Mouse (Mus musculus) ES-CJ7 (cell line): ENCODE measurements around the gene Tmem151b.

Source experiments
- DNase-seq: peaks from one replicate; pipeline ENCODE4 v3.0.0; 2011; ENCODE audit warnings: low read depth, low spot score

Tmem151b gene

DNA sequence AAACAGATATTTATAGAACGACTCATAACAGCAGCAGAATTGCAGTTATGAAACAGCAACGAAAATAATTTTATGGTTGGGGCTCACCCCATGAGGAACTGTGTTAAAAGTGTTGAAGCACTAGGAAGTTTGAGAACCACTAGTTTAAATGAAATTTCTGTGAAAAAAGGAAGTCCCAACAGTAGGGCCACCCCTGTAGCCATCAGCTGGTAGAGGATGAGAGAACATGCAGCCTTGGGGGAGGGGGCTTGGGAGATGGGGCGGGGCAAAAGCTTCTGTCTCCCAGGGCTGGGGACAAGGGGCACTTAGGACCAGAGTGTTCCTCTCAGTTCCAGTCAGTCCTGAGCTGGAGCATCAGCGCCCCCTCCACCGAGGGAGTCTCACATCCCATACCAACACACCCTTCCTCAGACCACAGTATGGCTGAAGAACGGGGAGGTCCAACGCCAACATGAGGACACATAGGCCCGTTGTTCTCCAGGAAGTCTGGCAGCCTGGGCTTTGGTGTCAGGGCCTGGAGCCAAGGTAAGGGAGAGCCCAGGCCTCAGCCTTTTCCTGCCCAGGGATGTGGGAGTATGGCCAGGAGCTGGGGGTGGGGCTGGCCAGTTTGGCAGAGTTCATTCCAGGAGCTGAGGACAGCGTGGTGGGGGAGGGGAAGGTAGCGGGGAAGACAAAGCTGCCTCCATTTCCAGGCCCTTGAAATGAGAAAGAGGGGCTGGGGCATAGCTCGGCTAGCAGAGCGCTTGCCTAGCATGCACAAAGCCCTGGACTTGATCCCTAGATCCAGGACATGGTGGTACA lies 34.8 kb upstream of the Tmem151b start:
- DNase-seq: peak; percentile 81

GRCm38 (mm10) chr17:45582715-45583355 lies 33.4 kb upstream of the Tmem151b start:
- peak; percentile 76 for DNase-seq

GRCm38 (mm10) chr17:45582188-45582587 lies 32.7 kb upstream of the Tmem151b start:
- no peak for DNase-seq

DNA sequence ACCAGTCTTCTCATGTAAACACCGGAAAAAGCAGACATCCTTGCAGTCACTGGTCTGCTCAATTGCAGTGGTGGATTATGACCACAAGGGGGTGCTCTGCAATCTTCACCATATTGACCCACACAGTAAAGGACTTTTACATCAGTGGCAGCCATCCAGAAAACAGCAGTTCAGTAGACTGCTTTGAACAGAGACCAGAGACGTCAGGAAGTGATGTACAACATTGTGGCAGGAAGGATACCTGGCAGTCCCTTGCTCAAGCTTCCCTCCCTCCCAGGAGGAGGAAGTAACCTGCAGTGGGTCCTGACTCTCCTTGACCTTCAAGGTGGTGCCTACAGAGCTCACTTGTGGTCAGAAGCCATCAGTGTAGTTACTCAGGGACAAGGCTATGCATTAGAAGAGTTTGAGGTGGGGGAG lies 32.1 kb upstream of the Tmem151b start:
- DNase-seq: peak; percentile 87

- DNase-seq: no peak
These were observed 31.5 kb upstream of the Tmem151b start for GRCm38 (mm10) chr17:45580958-45581477.

DNA sequence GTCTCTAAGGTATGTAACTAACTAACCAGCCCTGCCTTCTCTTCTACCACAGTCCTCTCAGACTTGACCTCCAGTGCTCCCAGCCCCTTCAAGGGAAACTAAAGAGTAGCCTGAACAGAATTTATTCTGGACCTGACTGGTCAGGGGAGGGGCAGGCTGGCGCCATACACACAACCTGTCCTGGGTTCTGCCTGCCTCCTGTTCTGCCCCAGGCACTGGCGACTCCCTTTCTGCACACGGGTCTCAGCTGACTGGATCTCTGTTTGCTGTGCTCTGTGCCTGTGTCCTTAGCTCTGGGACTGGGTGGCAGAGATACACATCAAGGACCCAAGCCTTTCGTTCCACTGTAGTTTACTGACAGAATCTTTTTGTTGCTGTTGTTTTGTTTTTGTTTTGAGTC lies 30.1 kb upstream of the Tmem151b start:
- DNase-seq: no peak

GRCm38 (mm10) chr17:45578843-45579242 lies 29.4 kb upstream of the Tmem151b start:
- DNase-seq: peak; percentile 81

DNA sequence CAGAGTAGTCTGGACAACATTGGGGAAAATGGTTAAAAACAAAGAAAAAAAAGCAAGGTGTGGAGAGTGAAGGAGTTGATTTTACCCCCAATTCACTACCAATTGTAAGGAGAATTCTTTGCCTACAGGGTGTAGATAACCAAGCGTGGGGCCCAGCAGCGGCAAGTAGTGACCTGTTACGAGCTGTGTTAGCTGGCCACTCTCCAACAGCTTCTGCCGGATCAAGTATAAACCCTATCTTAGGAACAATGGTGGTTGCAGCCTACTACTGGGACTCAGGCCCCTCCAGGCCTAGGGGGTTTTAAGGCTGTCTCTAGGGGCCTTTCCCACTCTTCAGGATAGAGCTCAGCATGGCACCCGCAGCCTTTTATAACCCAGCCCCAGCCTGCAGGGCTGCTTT lies 28.8 kb upstream of the Tmem151b start:
- DNase-seq: no peak

GRCm38 (mm10) chr17:45575123-45575897 lies 25.8 kb upstream of the Tmem151b start:
- no peak for DNase-seq

GRCm38 (mm10) chr17:45574129-45574761 lies 24.8 kb upstream of the Tmem151b start:
- DNase-seq: peak; percentile 79

GRCm38 (mm10) chr17:45573780-45574123 lies 24.3 kb upstream of the Tmem151b start:
- DNase-seq: peak; percentile 97

DNA sequence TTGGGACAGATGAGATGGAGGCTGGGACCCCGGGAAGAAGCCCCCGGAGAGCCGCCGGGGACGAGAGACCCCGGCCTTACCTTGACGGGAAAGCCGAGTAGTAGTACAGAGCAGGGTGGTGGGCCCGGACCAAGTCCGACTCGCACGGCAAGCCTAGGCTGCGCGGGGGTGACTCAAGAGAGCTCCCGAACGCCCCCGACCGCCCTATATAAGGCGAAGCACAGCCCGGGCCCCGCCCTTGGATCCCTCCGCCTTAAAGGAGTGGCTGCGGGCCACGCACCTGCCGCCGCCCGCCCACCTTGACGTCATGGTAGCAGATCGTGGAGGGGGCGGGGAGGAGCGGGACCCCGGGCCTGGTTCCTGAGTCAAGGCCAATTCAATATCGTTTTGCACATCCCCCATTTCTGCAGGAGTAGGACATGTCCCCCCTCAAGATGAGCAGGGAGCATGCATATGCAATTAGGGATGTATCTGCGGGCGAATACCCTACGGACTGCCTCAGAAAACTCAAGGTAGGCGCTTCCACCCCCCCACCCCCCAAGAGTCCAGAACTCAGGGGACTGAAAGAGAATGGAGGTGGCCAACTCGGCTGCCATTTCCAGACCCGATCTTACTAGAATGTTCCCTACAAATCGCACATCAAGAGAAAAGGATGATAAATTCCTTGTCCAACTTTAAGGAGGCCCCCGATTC lies 23.8 kb upstream of the Tmem151b start, which contains the start of gene Hsp90ab1:
Gene Hsp90ab1 (minus strand): TSS at position 185 of the 693 bp plus-strand sequence.
- peak; percentile 99 for DNase-seq

- DNase-seq: peak; percentile 92
These were observed 22.9 kb upstream of the Tmem151b start for GRCm38 (mm10) chr17:45572103-45573086.

DNA sequence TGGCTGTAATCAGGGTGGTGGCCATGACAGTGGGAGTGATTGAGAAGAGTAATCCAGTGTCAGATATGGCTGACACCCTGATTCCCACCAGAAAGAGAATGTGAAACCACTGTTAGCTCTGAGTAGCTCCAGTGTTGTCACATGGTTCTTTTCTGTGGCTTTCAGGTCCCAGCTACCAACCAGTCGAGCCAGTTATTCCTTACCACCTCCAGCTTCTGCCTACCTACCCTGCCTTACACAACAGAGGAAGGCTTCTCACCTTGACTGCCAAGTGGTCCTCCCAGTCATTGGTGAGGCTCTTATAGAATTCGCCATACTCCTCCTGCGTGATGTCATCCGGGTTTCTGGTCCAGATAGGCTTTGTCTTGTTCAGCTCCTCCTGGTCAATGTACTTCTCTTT lies 20.5 kb upstream of the Tmem151b start:
- no peak for DNase-seq

DNA sequence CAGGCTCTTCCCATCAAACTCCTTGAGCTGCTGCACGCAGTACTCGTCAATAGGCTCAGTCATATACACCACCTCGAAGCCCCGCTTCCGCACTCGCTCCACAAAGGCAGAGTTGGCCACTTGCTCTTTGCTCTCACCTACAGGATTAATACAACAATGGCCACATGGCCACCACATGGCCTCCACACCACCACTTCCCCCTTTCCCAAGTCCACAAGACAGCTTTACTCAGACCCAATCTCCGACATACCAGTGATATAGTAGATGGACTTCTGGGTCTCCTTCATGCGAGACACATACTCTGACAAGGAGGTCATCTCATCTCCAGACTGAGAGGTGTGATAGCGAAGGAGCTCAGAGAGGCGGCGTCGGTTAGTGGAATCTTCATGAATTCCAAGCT lies 19.5 kb upstream of the Tmem151b start:
- no peak for DNase-seq

DNA sequence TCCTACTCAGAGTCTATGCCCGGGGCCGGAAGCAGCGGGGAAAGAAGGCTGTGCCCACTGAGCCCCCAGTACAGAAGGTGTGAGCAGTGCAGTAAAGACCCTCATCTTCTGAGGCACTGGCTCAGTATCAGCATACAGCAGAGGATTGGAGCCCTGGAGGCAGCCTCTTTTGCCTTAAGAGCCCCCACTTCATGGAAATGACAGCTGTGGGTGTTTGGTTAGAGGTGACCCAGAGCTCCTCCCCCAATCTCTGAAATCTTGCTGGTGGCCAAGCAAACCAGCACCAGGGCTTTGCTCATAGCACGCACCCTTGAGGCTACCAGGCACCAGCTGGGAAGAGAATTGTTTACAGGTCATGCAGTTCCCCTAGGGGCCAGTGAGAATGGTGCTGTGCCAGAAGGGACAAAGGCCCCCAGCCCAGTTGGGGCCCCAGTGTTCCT lies 17.7 kb upstream of the Tmem151b start:
- peak; percentile 75 for DNase-seq

DNA sequence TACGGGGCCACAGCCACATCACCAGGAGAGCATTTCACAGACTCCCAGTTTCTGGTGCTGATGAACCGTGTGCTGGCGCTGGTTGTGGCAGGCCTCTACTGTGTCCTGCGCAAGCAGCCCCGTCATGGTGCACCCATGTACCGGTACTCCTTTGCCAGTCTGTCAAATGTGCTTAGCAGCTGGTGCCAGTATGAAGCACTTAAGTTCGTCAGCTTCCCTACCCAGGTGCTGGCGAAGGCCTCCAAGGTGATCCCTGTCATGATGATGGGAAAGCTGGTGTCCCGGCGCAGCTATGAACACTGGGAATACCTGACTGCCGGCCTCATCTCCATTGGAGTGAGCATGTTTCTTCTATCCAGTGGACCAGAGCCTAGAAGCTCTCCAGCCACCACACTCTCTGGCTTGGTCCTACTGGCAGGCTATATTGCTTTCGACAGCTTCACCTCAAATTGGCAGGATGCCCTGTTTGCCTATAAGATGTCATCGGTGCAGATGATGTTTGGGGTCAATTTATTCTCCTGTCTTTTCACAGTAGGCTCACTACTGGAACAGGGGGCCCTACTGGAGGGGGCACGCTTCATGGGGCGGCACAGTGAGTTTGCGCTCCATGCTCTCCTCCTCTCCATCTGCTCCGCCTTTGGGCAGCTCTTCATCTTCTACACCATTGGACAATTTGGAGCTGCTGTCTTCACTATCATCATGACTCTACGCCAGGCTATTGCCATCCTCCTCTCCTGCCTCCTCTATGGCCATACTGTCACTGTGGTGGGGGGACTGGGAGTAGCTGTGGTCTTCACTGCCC lies 17.1 kb upstream of the Tmem151b start:
- peak; percentile 64 for DNase-seq

- DNase-seq: no peak
These were observed 16.5 kb upstream of the Tmem151b start for GRCm38 (mm10) chr17:45566031-45566359.

GRCm38 (mm10) chr17:45565103-45565502 lies 15.6 kb upstream of the Tmem151b start:
- DNase-seq: no peak
